Mouse (Mus musculus) adrenal gland, adult (tissue): ENCODE measurements at regions not wholly inside any gene's neighbourhood (a gene's known extent, or its start where the extent isn't known, plus 50 kb on each side); places are given as distances from the start of the nearest gene placed in this dataset.
A peak's percentile ranks its signal among the peaks of the same experiment; 100 is the strongest.
"Not testable (repeated sequence)": the region's sequence is repeated elsewhere in the genome, so short reads cannot be mapped to it uniquely, and the experiment has no call there.

Experiments used
- DNase-seq, 2 experiments: peaks; one replicate each; pipeline ENCODE4 v3.0.0; 2022 to 2023; ENCODE audit warnings: low spot score in 1 of 2; ENCODE audit not compliant: inconsistent age in 2 of 2

- no peak for DNase-seq
Observed at GRCm38 (mm10) chr16:30683986-30684385, 84.5 kb downstream of the Fam43a start.

DNA sequence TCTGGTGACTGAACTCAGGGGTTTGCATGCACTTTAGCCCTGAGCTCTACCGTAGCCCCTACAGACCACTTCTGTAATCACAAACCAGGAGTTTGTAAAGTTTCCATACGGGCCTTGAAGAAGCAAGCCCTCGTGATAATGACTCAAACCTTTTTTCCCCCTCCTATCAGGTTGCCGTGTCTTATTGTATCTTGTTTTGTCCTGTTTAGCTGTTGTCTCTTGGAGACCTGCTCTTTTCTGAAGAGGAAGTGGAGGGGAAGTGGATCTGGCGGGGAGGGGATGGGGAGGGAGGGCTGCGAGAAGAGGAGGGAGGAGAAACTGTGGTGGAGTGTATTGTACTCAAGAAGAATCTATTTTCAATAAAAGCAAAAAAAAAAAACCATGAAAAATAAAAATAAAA is 87.0 kb downstream of the Fam43a start:
- DNase-seq: no peak

DNA sequence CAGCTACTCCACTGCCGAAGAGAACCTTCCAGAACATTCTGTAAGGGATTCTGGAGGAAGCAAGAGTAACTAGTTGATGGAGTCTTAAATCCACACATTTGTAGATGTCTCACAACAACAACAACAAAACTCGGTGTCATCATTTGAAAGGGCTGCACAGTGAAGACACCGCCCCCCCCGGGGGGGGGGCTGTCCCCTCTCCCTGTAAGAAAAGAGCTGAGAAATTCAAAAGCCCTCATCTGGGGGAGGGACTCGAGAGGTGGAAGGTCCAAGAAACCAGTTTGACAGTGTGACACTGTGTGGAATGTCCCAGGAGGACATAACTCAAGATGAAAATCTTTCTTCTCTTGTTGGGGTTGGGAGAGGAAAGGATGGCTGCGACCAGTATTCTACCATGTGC is 87.7 kb downstream of the Fam43a start:
- no peak for DNase-seq

DNA sequence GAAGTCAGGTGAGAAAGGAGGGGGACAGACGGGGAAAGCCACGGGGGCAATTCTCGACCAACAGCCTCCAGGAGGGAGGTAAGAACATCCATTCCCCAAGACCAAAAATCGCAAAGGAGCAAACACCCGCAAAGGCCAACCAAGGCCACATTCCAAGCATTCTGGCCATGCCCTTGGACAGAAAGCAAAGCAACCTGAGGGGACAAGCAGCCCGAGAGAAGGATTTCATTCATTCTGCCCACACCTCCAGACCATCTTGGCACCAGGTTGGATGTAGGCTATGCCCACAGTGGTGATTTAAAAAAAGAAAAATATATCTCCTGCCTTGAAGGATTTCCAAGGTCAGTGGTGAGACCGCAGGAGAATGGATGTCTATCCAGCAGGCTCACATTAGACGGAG is 88.2 kb downstream of the Fam43a start:
- DNase-seq: peak in 1 of 2 experiments; percentile 47

GRCm38 (mm10) chr16:30690531-30690930 is 91.0 kb downstream of the Fam43a start:
- DNase-seq: no peak

GRCm38 (mm10) chr16:30691964-30692363 is 92.4 kb downstream of the Fam43a start:
- peak in 1 of 2 experiments; percentile 51 for DNase-seq

DNA sequence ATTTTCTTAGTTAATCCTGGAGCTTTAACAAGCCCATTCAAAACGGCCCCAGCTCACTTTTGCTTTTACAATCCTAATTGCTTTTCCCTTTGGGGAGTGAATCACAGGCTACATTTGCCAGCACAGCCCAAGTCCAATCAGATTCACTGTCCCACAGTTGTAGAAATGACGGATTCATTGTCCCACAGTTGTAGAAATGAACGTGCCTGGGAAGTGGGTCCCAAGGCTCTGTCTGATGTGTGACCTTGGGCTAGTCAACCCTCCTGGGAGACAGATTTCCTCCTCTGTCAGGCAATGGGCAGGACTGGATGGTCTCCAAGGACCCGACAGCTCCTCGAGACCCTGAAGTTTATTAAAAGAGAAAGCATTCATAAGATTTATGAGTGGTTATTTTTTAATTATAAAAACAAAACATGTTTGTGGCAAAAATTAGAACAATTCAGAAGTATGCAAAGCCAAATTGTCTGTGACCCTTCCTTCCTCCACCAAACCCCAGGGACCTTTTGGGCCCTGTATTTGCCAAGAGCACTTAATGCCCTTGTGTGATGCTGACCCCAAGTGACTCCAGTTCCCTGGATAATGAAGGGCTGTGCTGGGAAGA is 93.1 kb downstream of the Fam43a start:
- peak; percentile 61 to 82 for DNase-seq

GRCm38 (mm10) chr16:30693206-30693605 is 93.7 kb downstream of the Fam43a start:
- peak in 1 of 2 experiments; percentile 59 for DNase-seq

DNA sequence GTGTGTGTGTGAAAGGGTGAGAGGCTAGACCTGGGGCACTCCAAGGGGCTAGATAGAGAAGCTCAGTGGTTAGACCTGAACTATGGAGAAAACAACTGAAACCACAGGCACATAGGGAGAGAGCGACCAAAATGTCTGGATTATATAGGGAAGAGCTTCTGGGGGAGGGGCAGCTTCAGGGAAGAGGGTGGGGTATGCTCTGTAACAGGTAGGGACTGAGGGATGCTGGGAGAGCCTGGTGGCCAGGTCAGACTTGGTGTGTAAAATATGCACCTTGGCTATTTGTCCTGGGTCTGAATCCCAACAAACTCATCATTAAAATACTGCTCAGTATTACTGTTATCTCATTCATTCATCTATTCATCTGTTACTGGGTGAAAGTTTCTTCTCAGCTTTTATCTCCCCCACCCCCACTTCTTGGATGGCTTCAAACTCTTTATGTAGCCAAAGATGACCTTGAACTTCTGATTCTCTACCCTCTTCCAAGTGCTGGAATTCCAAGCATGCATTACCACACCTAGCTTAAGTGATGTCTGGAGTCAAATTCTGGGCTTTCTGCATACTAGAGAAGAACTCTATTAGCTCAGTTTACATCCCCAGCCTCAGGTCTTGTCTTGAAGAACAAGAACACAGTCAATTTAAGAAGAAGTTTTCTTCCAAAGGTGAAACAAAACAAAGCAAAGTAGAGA is 94.5 kb downstream of the Fam43a start:
- DNase-seq: no peak

DNA sequence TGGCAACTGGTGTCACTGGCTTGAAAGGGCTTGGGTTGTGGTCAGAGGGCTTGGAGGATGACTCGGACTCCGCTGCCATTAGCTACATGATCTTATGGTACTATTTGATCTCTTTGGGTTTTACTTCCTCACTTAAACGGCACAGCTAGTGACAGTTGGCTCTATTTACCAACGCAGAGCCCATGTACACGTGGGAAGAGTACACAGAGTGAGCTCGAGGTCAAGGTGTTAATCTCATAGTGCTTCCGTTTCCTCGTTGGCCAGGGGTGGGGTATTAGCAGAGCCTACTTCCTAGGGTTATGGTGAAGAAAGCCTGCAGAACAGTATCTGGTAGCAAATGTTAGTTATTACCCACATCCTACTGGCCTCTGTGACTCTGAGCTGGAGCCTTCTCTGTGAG is 96.2 kb downstream of the Fam43a start:
- DNase-seq: no peak

- DNase-seq: no peak
Observed at GRCm38 (mm10) chr16:30697209-30697608, 97.7 kb downstream of the Fam43a start.

- DNase-seq: no peak
Observed at GRCm38 (mm10) chr16:30697806-30698205, 98.3 kb downstream of the Fam43a start.

- peak in 1 of 2 experiments; percentile 41 for DNase-seq
Observed at GRCm38 (mm10) chr16:30703831-30704230, 104.3 kb downstream of the Fam43a start.

GRCm38 (mm10) chr16:30709501-30709900 is 110.0 kb downstream of the Fam43a start:
- peak; percentile 35 to 67 for DNase-seq

DNA sequence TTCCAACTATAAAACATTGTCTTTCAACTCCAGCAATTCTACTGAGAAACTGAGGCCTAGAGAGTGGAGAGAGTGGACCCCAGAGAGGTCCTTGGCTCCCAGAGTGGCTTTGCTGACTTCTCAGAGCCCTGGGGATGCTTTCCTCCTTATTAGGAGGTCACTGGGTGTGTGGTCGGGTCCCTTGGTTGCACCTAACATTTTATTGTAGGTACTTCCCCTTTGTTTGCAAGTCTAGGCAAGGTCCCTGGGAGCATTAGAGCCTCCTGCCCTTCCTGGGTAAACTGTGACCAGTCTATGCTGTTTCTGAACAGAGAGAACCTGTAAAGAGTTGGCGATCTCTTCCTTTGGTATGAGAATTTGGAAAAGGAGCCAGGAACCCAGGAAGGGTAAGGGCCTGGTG is 110.5 kb downstream of the Fam43a start:
- DNase-seq: peak in 1 of 2 experiments; percentile 23

GRCm38 (mm10) chr16:30712570-30712969 is 113.0 kb downstream of the Fam43a start:
- no peak for DNase-seq

- not testable (repeated sequence) for DNase-seq
Observed at GRCm38 (mm10) chr16:30717577-30717976, 118.1 kb downstream of the Fam43a start.

GRCm38 (mm10) chr16:30720791-30721190 is 121.3 kb downstream of the Fam43a start:
- DNase-seq: no peak

DNA sequence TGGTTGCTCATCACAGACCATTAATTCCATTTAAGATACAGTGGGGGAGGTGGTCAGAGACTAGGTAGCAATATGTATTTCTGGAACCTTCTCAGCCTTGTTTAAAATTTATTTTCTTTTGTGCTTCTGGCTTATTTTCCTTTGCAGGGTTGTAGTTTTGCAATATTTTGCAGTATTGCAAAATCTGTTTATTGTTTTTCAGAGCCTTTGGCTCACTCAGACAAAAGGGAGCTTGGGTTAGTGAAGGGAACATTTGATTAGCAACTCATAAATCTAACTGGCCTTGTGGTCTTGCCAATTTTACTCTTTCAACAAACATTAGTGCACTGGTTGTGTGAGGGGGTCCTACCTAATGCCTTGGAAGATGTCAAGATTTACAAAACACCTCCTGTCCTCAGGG is 121.7 kb downstream of the Fam43a start:
- peak in 1 of 2 experiments; percentile 22 for DNase-seq

DNA sequence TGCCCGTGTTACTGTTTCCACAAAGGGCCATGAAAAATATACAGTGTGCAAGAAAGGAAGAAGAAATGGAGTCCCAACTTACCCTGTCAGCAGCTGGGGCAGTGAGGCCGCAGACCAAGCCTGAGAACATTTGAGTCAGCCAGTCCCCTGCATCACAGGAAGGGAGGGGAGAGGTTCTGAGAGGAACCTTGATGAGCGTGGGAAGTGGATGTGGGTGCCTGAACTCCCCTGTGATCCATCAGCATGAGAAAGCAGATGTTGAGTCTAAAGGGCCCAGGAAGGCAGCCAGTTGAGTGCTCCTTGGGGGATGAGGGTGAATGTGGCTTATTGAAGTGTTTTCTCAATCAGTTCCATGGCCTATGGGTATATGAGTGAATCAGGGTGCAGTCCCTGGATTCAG is 122.8 kb downstream of the Fam43a start:
- DNase-seq: peak in 1 of 2 experiments; percentile 22

- DNase-seq: no peak
Observed at GRCm38 (mm10) chr16:30724591-30724990, 125.1 kb downstream of the Fam43a start.

GRCm38 (mm10) chr16:30732770-30733415 is 133.4 kb downstream of the Fam43a start:
- no peak for DNase-seq
